Mouse (Mus musculus) liver, adult 2 months (tissue): ENCODE data around the gene Klf15.

ENCODE experiments used
- CTCF ChIP-seq: fragments of 200-500 bp; IDR thresholded peaks from 2 replicates; pipeline ENCODE4 v1.5.1; 2011; ENCODE audit warnings: low read depth, low read length, control low read depth
- POLR2A ChIP-seq: fragments of 200-500 bp; IDR thresholded peaks from 2 replicates; pipeline ENCODE4 v1.6.1; 2011; ENCODE audit warnings: low read length, control low read depth; ENCODE audit not compliant: insufficient read depth; ENCODE audit errors: extremely low read depth

GRCm38 (mm10) chr6:90466847-90467410 is 4.6 kb downstream of the Klf15 start:
- TF ChIP-seq CTCF (peak; percentile 58), POLR2A (0 out of 2 replicates have a peak, but pooled peaks have one; percentile 19)
